Mouse (Mus musculus): ENCODE results near the gene Dnaaf5. TPM values are rescaled to one million over a fixed set of nuclear protein-coding genes. Genes with fewer than 3 reads are reported as not detected.

Dnaaf5 gene
- polyA plus RNA-seq, 1 experiment, result 26.3 TPM

- Histone ChIP-seq H3K36me3 (ENCODE audit: control insufficient read depth, insufficient read depth) (no peaks in the 10 kb centered on the region), H3ac (ENCODE audit: control insufficient read depth, insufficient read length) (no peak overlapping the region), H3K27me3 (ENCODE audit: control insufficient read depth, insufficient read depth, insufficient read length) (no peaks in the 10 kb centered on the region), H3K4me2 (ENCODE audit: low read depth) (no peak overlapping the region), H3K79me2 (ENCODE audit: control insufficient read depth, insufficient read depth) (peaks cover 72% of the 10 kb centered on the region), H3K4me3 (no peak overlapping the region)
- TF ChIP-seq E2F4 (IDR thresholded peaks at IDR 0.05; ENCODE audit: insufficient read depth) (no peak), MAX (IDR thresholded peaks at IDR 0.05; ENCODE audit: low read depth) (no peak), TCF12 (IDR thresholded peaks at IDR 0.05; ENCODE audit: insufficient read depth, poor library complexity, severe bottlenecking) (no peak), MYOD1 (IDR thresholded peaks at IDR 0.05; ENCODE audit: control insufficient read depth in 1 of 3, insufficient read length in 2 of 3, low read depth in 2 of 3) (no peak), CEBPB (IDR thresholded peaks at IDR 0.05; ENCODE audit: insufficient read depth, poor library complexity, severe bottlenecking) (no peak), POLR2A (IDR thresholded peaks at IDR 0.05; ENCODE audit: insufficient read length, low read depth) (no peak), USF1 (IDR thresholded peaks at IDR 0.05; ENCODE audit: low read depth) (no peak), MYOG (IDR thresholded peaks at IDR 0.05; ENCODE audit: control insufficient read depth in 1 of 3, insufficient read depth in 1 of 3, insufficient read length in 2 of 3, low read depth in 2 of 3) (no peak), SRF (IDR thresholded peaks at IDR 0.05; ENCODE audit: control insufficient read depth, insufficient read length, low read depth) (no peak), TCF3 (IDR thresholded peaks at IDR 0.05; ENCODE audit: insufficient read length, low read depth) (no peak)
Measured at GRCm38 (mm10) chr5:139203312-139203711, 53.3 kb downstream of the Dnaaf5 start.

- Histone ChIP-seq H3K4me2 (ENCODE audit: low read depth) (no peak overlapping the region), H3ac (ENCODE audit: control insufficient read depth, insufficient read length) (no peak overlapping the region), H3K79me2 (ENCODE audit: control insufficient read depth, insufficient read depth) (peaks cover 97% of the 10 kb centered on the region), H3K36me3 (ENCODE audit: control insufficient read depth, insufficient read depth) (peaks cover 16% of the 10 kb centered on the region), H3K4me3 (no peak overlapping the region), H3K27me3 (ENCODE audit: control insufficient read depth, insufficient read depth, insufficient read length) (no peaks in the 10 kb centered on the region)
- no peak for TF ChIP-seq E2F4 (IDR thresholded peaks at IDR 0.05; ENCODE audit: insufficient read depth)
- TF ChIP-seq TCF12 (IDR thresholded peaks at IDR 0.05; ENCODE audit: insufficient read depth, poor library complexity, severe bottlenecking), result no peak
- no peak for TF ChIP-seq MYOD1 (IDR thresholded peaks at IDR 0.05; ENCODE audit: control insufficient read depth in 1 of 3, insufficient read length in 2 of 3, low read depth in 2 of 3)
- TF ChIP-seq SRF (IDR thresholded peaks at IDR 0.05; ENCODE audit: control insufficient read depth, insufficient read length, low read depth), result no peak
- no peak for TF ChIP-seq USF1 (IDR thresholded peaks at IDR 0.05; ENCODE audit: low read depth)
- no peak for TF ChIP-seq MAX (IDR thresholded peaks at IDR 0.05; ENCODE audit: low read depth)
- no peak for TF ChIP-seq CEBPB (IDR thresholded peaks at IDR 0.05; ENCODE audit: insufficient read depth, poor library complexity, severe bottlenecking)
- no peak for TF ChIP-seq POLR2AphosphoS2 (IDR thresholded peaks at IDR 0.05; ENCODE audit: insufficient read length, low read depth)
- no peak for TF ChIP-seq MYOG (IDR thresholded peaks at IDR 0.05; ENCODE audit: control insufficient read depth in 1 of 3, insufficient read depth in 1 of 3, insufficient read length in 2 of 3, low read depth in 2 of 3)
- TF ChIP-seq POLR2A (IDR thresholded peaks at IDR 0.05; ENCODE audit: insufficient read length, low read depth), result no peak
- TF ChIP-seq TCF3 (IDR thresholded peaks at IDR 0.05; ENCODE audit: insufficient read length, low read depth), result no peak
- TF ChIP-seq REST (IDR thresholded peaks at IDR 0.05; ENCODE audit: insufficient read depth, insufficient read length), result no peak
Measured at GRCm38 (mm10) chr5:139206081-139206480, 56.1 kb downstream of the Dnaaf5 start.

GRCm38 (mm10) chr5:139206525-139206924, 56.5 kb downstream of the Dnaaf5 start:
- TF ChIP-seq SRF (IDR thresholded peaks at IDR 0.05; ENCODE audit: control insufficient read depth, insufficient read length, low read depth) (no peak), POLR2AphosphoS2 (IDR thresholded peaks at IDR 0.05; ENCODE audit: insufficient read length, low read depth) (no peak), REST (IDR thresholded peaks at IDR 0.05; ENCODE audit: insufficient read depth, insufficient read length) (no peak), TCF12 (IDR thresholded peaks at IDR 0.05; ENCODE audit: insufficient read depth, poor library complexity, severe bottlenecking) (no peak), MAX (IDR thresholded peaks at IDR 0.05; ENCODE audit: low read depth) (no peak), CEBPB (IDR thresholded peaks at IDR 0.05; ENCODE audit: insufficient read depth, poor library complexity, severe bottlenecking) (no peak), POLR2A (IDR thresholded peaks at IDR 0.05; ENCODE audit: insufficient read length, low read depth) (no peak), E2F4 (IDR thresholded peaks at IDR 0.05; ENCODE audit: insufficient read depth) (no peak), MYOD1 (IDR thresholded peaks at IDR 0.05; ENCODE audit: control insufficient read depth in 1 of 3, insufficient read length in 2 of 3, low read depth in 2 of 3) (no peak), TCF3 (IDR thresholded peaks at IDR 0.05; ENCODE audit: insufficient read length, low read depth) (no peak), MYOG (IDR thresholded peaks at IDR 0.05; ENCODE audit: control insufficient read depth in 1 of 3, insufficient read depth in 1 of 3, insufficient read length in 2 of 3, low read depth in 2 of 3) (no peak), USF1 (IDR thresholded peaks at IDR 0.05; ENCODE audit: low read depth) (no peak)
- H3ac ChIP-seq (ENCODE audit: control insufficient read depth, insufficient read length), result no peak overlapping the region
- H3K36me3 ChIP-seq (ENCODE audit: control insufficient read depth, insufficient read depth), result peaks cover 16% of the 10 kb centered on the region
- H3K79me2 ChIP-seq (ENCODE audit: control insufficient read depth, insufficient read depth), result peaks cover 94% of the 10 kb centered on the region
- H3K4me3 ChIP-seq, result no peak overlapping the region
- H3K4me2 ChIP-seq (ENCODE audit: low read depth), result no peak overlapping the region
- no peaks in the 10 kb centered on the region for H3K27me3 ChIP-seq (ENCODE audit: control insufficient read depth, insufficient read depth, insufficient read length)

- Histone ChIP-seq H3K4me3 (no peak overlapping the region), H3K79me2 (ENCODE audit: control insufficient read depth, insufficient read depth) (peaks cover 92% of the 10 kb centered on the region), H3ac (ENCODE audit: control insufficient read depth, insufficient read length) (no peak overlapping the region), H3K4me2 (ENCODE audit: low read depth) (peak overlapping the region; percentile 44), H3K36me3 (ENCODE audit: control insufficient read depth, insufficient read depth) (peaks cover 16% of the 10 kb centered on the region), H3K27me3 (ENCODE audit: control insufficient read depth, insufficient read depth, insufficient read length) (no peaks in the 10 kb centered on the region)
- TF ChIP-seq MAX (IDR thresholded peaks at IDR 0.05; ENCODE audit: low read depth) (no peak), MYOD1 (IDR thresholded peaks at IDR 0.05; ENCODE audit: control insufficient read depth in 1 of 3, insufficient read length in 2 of 3, low read depth in 2 of 3) (peak in 2 of 3 experiments; percentile 47 to 91), TCF12 (IDR thresholded peaks at IDR 0.05; ENCODE audit: insufficient read depth, poor library complexity, severe bottlenecking) (peak; percentile 54), USF1 (IDR thresholded peaks at IDR 0.05; ENCODE audit: low read depth) (no peak), E2F4 (IDR thresholded peaks at IDR 0.05; ENCODE audit: insufficient read depth) (no peak), MYOG (IDR thresholded peaks at IDR 0.05; ENCODE audit: control insufficient read depth in 1 of 3, insufficient read depth in 1 of 3, insufficient read length in 2 of 3, low read depth in 2 of 3) (peak; percentile 56 to 89 (median 86)), CEBPB (IDR thresholded peaks at IDR 0.05; ENCODE audit: insufficient read depth, poor library complexity, severe bottlenecking) (no peak), REST (IDR thresholded peaks at IDR 0.05; ENCODE audit: insufficient read depth, insufficient read length) (no peak), POLR2AphosphoS2 (IDR thresholded peaks at IDR 0.05; ENCODE audit: insufficient read length, low read depth) (no peak), SRF (IDR thresholded peaks at IDR 0.05; ENCODE audit: control insufficient read depth, insufficient read length, low read depth) (no peak), POLR2A (IDR thresholded peaks at IDR 0.05; ENCODE audit: insufficient read length, low read depth) (no peak)
Measured at GRCm38 (mm10) chr5:139208183-139208582, 58.2 kb downstream of the Dnaaf5 start.
